Mouse (Mus musculus) hindbrain, embryonic 12.5 days (tissue): ENCODE results near the gene Mtch1. TPM values are rescaled to one million over a fixed set of nuclear protein-coding genes. Genes with fewer than 3 reads are reported as not detected.
"Not testable (repeated sequence)": the region's sequence is repeated elsewhere in the genome, so short reads cannot be mapped to it uniquely, and the experiment has no call there.

ENCODE experiments used
- ATAC-seq: fragments of 200-750 bp; cut with Nextera tagmentation; 2 replicates; pipeline ENCODE4 v1.8.0; 2017; ENCODE audit warnings: moderate TSS enrichment; ENCODE audit not compliant: low FRiP score
- H3K27ac ChIP-seq: fragments of 300-500 bp; sonication (generic); 2 replicates; pipeline ENCODE4 v1.5.1; 2016; ENCODE audit warnings: mild to moderate bottlenecking
- H3K27me3 ChIP-seq: fragments of 300-500 bp; sonication (generic); 2 replicates; pipeline ENCODE4 v1.6.1; 2016; ENCODE audit warnings: mild to moderate bottlenecking
- H3K36me3 ChIP-seq: fragments of 300-500 bp; sonication (generic); 2 replicates; pipeline ENCODE4 v1.6.1; 2016; ENCODE audit warnings: mild to moderate bottlenecking
- H3K4me1 ChIP-seq: fragments of 300-500 bp; sonication (generic); 2 replicates; pipeline ENCODE4 v1.6.1; 2016
- H3K4me2 ChIP-seq: fragments of 300-500 bp; sonication (generic); replicated peaks from 2 replicates; pipeline ENCODE4 v1.6.1; 2016; ENCODE audit warnings: mild to moderate bottlenecking
- H3K4me3 ChIP-seq: fragments of 300-500 bp; sonication (generic); 2 replicates; pipeline ENCODE4 v1.5.1; 2016; ENCODE audit warnings: mild to moderate bottlenecking
- H3K9ac ChIP-seq: fragments of 300-500 bp; sonication (generic); 2 replicates; pipeline ENCODE4 v1.6.1; 2016; ENCODE audit warnings: mild to moderate bottlenecking, moderate library complexity
- H3K9me3 ChIP-seq: fragments of 300-500 bp; sonication (generic); replicated peaks from 2 replicates; pipeline ENCODE4 v1.6.1; 2016; ENCODE audit warnings: mild to moderate bottlenecking
- WGBS: fragments of 180-500 bp; shearing (Covaris S2); methylation state at CpG from one replicate; pipeline ENCODE4 v1.1.7; 2016; 5-methylcytosine and 5-hydroxymethylcytosine counted together
- polyA plus RNA-seq: library from polyadenylated mRNA; unstranded; fragments of >200 nt; fragmentation: Nextera tagmentation; extraction: Ambion mirVana; gene quantifications from 2 replicates; pipeline ENCODE4 v1.2.1, GENCODE M21; 2016

Mtch1 gene
- polyA plus RNA-seq, 1 experiment from 2014 or later: 466 TPM

DNA sequence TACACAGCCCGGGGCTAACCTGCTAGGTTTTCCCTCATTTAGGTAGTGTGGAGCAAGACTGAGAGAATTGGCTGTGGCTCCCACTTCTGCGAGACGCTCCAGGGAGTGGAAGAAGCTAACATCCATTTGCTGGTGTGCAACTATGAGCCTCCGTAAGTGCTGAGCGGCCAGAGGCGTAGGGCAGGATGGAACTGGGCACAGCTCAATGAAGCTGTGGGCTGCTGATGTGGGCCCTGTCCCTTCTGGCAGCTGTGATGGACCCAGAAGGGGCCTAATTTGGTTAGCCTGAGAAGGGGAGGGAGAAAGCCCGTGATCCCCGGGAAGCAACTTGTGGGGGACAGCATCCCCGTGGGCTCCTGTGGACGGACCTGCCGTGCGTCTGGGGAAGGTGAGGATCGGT, 21.9 kb downstream of the Mtch1 start:
- 0 out of 2 replicates have a peak overlapping the region, but pooled peaks have one; percentile 25 for H3K4me3 ChIP-seq
- H3K4me1 ChIP-seq: peaks cover 38% of the 10 kb centered on the region
- H3K27ac ChIP-seq: no peak overlapping the region

GRCm38 (mm10) chr17:29323625-29324024, 24.1 kb downstream of the Mtch1 start:
- no peak for ATAC-seq
- H3K4me2 ChIP-seq: no peak overlapping the region
- 91% methylated on average over 3 of the region's 3 CpGs for WGBS
- no peak overlapping the region for H3K4me3 ChIP-seq
- no peak overlapping the region for H3K9ac ChIP-seq
- H3K36me3 ChIP-seq: no peaks in the 10 kb centered on the region
- peaks cover 65% of the 10 kb centered on the region for H3K27me3 ChIP-seq
- H3K4me1 ChIP-seq: peaks cover 41% of the 10 kb centered on the region
- no peak overlapping the region for H3K27ac ChIP-seq
- H3K9me3 ChIP-seq: no peaks in the 10 kb centered on the region

More for the DNA sequence above, 21.9 kb downstream of the Mtch1 start:
- H3K36me3 ChIP-seq: peaks cover 10% of the 10 kb centered on the region; the same call in 1 of the 2 replicates
- no peaks in the 10 kb centered on the region for H3K9me3 ChIP-seq
- WGBS: 42% methylated on average over 13 of the region's 13 CpGs
- H3K9ac ChIP-seq: peak overlapping the region; percentile 46; the same call in 1 of the 2 replicates
- H3K27me3 ChIP-seq: peaks cover 50% of the 10 kb centered on the region
- ATAC-seq: no peak
- H3K4me2 ChIP-seq: peak overlapping the region; percentile 52

DNA sequence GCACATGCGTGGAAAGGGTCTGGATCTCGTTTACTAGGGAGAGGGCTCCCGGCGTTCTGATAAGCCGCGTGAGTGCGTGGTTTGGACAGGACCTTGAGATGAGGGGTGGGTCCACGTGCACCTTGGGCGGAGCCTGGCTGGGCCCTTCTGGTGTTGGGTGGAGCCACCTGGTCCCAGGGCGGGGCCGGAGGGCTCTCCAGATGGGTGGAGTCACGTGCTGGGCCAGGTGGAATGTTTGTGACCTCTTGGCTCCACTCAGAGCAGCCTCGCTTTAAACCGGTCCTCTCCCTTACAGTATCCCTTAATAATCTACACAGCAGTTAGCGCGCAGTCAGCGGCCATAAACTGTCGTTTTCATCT, 25.2 kb downstream of the Mtch1 start:
- ATAC-seq: no peak
- H3K36me3 ChIP-seq: no peaks in the 10 kb centered on the region
- H3K4me1 ChIP-seq: peaks cover 42% of the 10 kb centered on the region
- no peak overlapping the region; the same call in 1 of the 2 replicates for H3K4me3 ChIP-seq
- H3K27me3 ChIP-seq: peaks cover 58% of the 10 kb centered on the region
- WGBS: 21% methylated on average over 18 of the region's 18 CpGs
- H3K27ac ChIP-seq: no peak overlapping the region
- H3K9ac ChIP-seq: no peak overlapping the region
- H3K9me3 ChIP-seq: no peaks in the 10 kb centered on the region
- peak overlapping the region; percentile 32; the same call in 1 of the 2 replicates for H3K4me2 ChIP-seq

GRCm38 (mm10) chr17:29321765-29322602, 25.8 kb downstream of the Mtch1 start:
- H3K36me3 ChIP-seq: no peaks in the 10 kb centered on the region
- H3K4me3 ChIP-seq: peak overlapping the region; percentile 6; the same call in 1 of the 2 replicates
- WGBS: 14% methylated on average over 41 of the region's 41 CpGs
- peaks cover 52% of the 10 kb centered on the region for H3K27me3 ChIP-seq
- 0 out of 2 replicates have a peak overlapping the region, but pooled peaks have one; percentile 10 for H3K9ac ChIP-seq
- no peak overlapping the region for H3K27ac ChIP-seq
- H3K4me1 ChIP-seq: peaks cover 36% of the 10 kb centered on the region
- no peak for ATAC-seq
- H3K9me3 ChIP-seq: no peaks in the 10 kb centered on the region
- H3K4me2 ChIP-seq: peak overlapping the region; percentile 32

GRCm38 (mm10) chr17:29319881-29320639, 27.7 kb downstream of the Mtch1 start:
- H3K36me3 ChIP-seq: no peaks in the 10 kb centered on the region
- H3K27me3 ChIP-seq: peaks cover 47% of the 10 kb centered on the region
- H3K27ac ChIP-seq: no peak overlapping the region
- no peak overlapping the region for H3K9ac ChIP-seq
- WGBS: 72% methylated on average over 8 of the region's 8 CpGs
- no peaks in the 10 kb centered on the region for H3K9me3 ChIP-seq
- no peak for ATAC-seq
- H3K4me1 ChIP-seq: peaks cover 27% of the 10 kb centered on the region
- no peak overlapping the region for H3K4me3 ChIP-seq
- no peak overlapping the region for H3K4me2 ChIP-seq

GRCm38 (mm10) chr17:29319476-29319875, 28.3 kb downstream of the Mtch1 start:
- no peaks in the 10 kb centered on the region for H3K9me3 ChIP-seq

GRCm38 (mm10) chr17:29318731-29319250, 28.9 kb downstream of the Mtch1 start:
- H3K4me1 ChIP-seq: peaks cover 28% of the 10 kb centered on the region
- WGBS: 44% methylated on average over 6 of the region's 6 CpGs
- H3K36me3 ChIP-seq: no peaks in the 10 kb centered on the region
- no peak overlapping the region for H3K9ac ChIP-seq
- ATAC-seq: no peak
- no peak overlapping the region for H3K4me3 ChIP-seq
- H3K27ac ChIP-seq: no peak overlapping the region
- H3K9me3 ChIP-seq: no peaks in the 10 kb centered on the region
- H3K27me3 ChIP-seq: peaks cover 45% of the 10 kb centered on the region
- H3K4me2 ChIP-seq: no peak overlapping the region

More at GRCm38 (mm10) chr17:29319476-29319875, 28.3 kb downstream of the Mtch1 start:
- Histone ChIP-seq H3K27ac (no peak overlapping the region), H3K4me3 (no peak overlapping the region), H3K36me3 (no peaks in the 10 kb centered on the region), H3K4me1 (peaks cover 28% of the 10 kb centered on the region), H3K27me3 (peaks cover 46% of the 10 kb centered on the region), H3K9ac (no peak overlapping the region), H3K4me2 (no peak overlapping the region)
- WGBS: 92% methylated on average over 7 of the region's 7 CpGs
- ATAC-seq: no peak

- H3K27me3 ChIP-seq: peaks cover 35% of the 10 kb centered on the region
- peaks cover 24% of the 10 kb centered on the region for H3K4me1 ChIP-seq
- H3K9me3 ChIP-seq, H3K27ac ChIP-seq, H3K4me2 ChIP-seq, ATAC-seq, H3K9ac ChIP-seq, H3K4me3 ChIP-seq, H3K36me3 ChIP-seq: not testable (repeated sequence)
- 86% methylated on average over 3 of the region's 3 CpGs for WGBS
These were observed 30.4 kb downstream of the Mtch1 start, which contains the start of gene Pi16 for GRCm38 (mm10) chr17:29317380-29317779. Gene Pi16 (plus strand): TSS chr17:29317680.

DNA sequence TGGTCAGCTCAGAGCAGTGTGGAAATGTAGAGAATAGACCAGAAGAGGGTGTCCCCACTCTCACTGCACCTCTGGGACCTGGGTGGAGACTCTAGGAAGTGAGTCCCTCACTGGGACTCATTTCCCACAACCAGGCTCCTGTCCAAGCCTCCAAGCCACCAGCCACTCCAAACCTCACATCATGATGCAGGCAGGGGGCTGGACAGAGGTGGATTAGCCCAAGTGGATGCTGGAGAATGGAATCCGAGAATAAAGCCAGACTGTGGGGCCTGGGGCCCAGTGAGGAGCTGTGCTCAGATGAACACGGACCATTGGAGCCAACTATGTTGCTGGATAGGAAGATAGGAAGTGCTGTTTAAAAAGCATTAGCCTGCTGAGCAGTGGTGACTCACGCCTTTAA, 30.8 kb downstream of the Mtch1 start:
- Histone ChIP-seq H3K36me3 (no peaks in the 10 kb centered on the region), H3K9ac (no peak overlapping the region), H3K4me3 (no peak overlapping the region), H3K27ac (no peak overlapping the region), H3K9me3 (no peaks in the 10 kb centered on the region), H3K27me3 (peaks cover 30% of the 10 kb centered on the region), H3K4me2 (no peak overlapping the region), H3K4me1 (peaks cover 19% of the 10 kb centered on the region)
- WGBS: 71% methylated on average over 3 of the region's 3 CpGs
- ATAC-seq: no peak

DNA sequence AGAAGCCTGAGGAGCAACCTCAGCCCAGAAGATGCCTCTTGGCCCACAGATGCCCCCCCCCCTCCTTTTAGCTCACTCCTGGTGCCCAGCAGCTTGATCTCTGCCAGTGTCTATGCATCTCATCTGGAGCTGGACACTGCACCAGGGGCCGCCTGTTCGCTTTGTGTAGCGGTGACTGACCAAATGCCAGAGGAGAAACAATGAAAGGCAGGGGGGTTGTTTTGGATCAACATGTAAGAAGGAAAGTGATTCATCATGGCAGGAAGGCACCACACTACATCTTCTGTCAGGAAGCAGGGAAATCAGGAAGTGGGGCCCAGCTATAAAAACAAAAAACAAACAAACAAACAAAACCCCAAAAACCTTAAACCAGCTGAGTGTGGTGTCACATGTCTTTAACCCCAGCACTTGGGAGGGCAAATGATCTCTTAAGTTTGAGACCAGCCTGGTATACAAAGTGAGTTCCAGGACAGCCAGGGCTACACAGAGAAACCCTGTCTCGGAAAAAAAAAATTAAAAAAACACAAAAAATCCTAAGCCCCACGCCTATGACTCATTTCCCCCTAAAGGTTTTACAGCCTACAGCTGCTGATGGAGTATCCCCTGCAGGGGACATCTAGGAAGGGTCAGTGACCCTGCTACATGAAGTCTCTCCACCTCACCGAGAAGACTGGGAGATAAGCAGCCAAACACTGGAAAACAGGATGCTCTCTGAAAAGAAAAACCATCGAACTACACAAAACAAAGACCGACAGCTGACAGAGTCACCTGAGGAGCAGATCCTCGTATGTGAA, 31.9 kb downstream of the Mtch1 start:
- 36% methylated on average over 9 of the region's 9 CpGs for WGBS
- Histone ChIP-seq H3K9ac (no peak overlapping the region), H3K36me3 (no peaks in the 10 kb centered on the region), H3K4me3 (no peak overlapping the region), H3K4me1 (peaks cover 15% of the 10 kb centered on the region), H3K9me3 (no peaks in the 10 kb centered on the region), H3K4me2 (no peak overlapping the region), H3K27ac (no peak overlapping the region), H3K27me3 (peaks cover 20% of the 10 kb centered on the region)
- ATAC-seq: no peak

DNA sequence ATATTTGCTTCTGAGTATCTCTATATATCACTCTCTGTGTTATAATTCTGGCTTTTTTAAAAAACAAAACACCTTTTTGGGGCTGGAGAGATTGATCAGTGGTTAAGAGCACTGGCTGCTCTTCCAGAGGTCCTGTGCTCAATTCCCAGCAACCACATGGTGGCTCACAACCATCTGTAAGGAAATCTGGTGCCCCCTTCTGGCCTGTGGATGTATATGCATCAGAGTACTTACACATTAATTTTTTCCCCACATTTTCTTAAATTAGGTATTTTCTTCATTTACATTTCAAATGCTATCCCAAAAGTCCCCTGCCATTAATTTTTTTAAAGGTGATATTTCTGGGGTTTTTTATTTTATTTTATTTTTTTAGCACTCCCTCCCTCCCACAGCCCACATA, 34.4 kb downstream of the Mtch1 start:
- Histone ChIP-seq H3K9ac (no peak overlapping the region), H3K4me2 (no peak overlapping the region), H3K4me3 (no peak overlapping the region), H3K9me3 (no peaks in the 10 kb centered on the region), H3K36me3 (no peaks in the 10 kb centered on the region), H3K27me3 (no peaks in the 10 kb centered on the region), H3K27ac (no peak overlapping the region), H3K4me1 (0 out of 2 replicates have a peak, but pooled peaks cover 7% of the 10 kb centered on the region)
- ATAC-seq: no peak
